Mouse (Mus musculus): ENCODE measurements around the gene Mapk10.

Mapk10 gene

DNA sequence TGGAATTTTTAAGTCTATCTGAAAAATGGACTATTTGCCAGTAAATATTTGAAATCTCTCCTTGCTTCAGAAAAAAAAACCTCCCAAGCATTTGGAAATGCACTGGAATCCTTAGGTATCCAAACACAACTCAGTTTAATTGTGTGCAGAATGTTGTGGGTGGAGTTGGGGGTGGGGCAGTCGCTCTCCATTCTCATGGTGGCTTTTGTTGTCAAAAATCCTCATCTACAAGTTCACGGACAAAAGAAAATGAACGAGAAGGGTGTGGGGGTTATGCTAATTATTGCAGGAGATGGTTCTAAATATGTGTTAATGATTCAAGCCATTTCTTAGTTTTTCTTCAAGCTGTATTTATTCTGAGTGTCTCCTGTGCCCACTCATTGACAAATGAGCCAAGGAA is 49.6 kb downstream of the Mapk10 start:
- DNase-seq, result no peak

DNA sequence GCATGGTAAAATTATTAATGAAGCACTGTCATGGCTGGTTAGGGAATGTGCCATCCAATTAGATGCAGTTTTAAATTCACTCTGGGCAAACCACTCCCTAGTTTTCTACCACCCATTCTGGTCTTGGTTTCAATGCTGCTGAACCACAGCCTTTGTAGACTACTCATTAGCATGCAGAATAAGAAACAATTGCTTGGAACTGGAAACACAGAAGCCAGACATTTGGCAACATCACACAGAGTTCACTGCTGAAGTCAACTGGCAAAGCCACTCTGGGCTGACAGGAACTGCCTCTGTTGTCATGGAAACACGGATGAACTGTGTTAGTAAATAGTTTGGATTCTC is 50.0 kb downstream of the Mapk10 start:
- DNase-seq, result no peak

DNA sequence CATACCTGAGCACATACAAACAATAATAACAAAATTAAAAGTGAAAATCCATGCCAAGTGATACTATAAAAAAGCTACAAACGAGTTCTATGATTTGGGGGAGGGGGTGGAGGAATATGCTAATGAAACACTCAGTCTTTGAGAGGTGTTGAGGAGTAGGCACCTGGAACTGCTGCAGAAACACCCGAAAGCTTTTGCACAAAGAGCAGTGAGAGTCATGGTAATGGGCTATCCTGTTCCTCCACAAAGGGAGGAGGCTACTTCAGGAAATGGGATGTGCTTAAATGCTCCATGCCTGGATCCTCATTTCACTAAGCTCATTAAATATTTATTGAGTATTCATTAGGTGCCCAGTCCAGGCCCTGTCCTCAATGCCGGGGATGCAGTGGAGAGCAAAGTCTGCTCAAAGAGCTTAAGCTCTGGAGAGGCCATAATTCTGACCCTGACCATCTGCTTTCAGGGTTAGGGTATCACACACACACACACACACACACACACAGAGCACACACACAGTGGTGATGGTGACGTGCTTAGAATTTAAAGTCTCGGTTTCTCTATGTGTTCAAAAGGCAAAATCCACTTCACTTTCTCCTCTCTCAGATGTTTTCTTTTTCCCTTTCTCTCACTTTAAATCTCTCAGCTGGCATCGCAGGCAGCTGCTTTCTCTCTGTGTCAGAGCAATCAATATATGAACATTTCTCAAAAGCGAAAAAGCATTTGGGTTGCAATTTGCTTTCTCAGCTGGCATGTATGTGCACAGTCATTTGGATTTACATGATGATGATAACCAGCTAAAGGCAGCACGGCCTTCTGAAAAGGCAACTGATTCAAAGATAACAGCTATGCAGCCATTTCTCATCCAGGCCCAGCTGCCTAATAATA is 50.6 kb downstream of the Mapk10 start:
- DNase-seq, result no peak

DNA sequence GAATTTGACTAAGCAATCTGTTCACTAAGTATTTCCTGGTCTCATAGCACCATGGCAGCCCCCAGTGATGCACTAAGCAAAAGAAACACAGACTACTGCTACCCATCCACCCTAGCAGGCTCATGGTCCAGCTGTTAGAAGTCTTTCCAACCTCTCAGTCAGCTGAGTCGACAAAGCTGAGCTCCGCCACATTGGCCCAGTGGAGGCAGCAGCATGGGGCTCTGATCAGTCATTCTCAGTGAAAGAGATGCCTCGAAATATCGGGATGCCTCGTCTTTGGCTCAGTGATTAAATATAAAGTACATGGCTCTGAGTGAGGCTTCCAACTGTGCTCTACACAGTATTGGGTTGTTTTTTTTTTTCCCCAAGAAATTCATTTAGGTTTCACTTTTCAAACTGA is 70.2 kb downstream of the Mapk10 start:
- no peak for DNase-seq

DNA sequence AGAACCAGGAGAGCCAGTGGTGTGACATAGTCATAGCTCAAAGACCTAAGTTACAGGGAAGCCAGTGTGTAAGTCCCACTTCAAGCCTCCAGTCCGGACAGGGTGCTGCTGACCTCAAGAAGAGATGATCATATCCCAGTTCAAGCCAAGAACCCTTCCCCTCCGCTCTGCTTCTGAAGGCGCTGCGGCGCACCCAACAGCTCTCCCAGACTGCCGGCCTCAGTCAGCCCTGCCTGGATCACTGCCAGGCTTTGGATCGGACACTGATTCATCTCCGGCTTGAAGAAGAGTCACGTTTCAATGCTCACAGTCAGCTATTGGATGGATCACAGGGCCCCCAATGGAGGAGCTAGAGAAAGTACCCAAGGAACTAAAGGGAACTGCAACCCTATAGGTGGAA is 76.3 kb downstream of the Mapk10 start:
- DNase-seq, result no peak

DNA sequence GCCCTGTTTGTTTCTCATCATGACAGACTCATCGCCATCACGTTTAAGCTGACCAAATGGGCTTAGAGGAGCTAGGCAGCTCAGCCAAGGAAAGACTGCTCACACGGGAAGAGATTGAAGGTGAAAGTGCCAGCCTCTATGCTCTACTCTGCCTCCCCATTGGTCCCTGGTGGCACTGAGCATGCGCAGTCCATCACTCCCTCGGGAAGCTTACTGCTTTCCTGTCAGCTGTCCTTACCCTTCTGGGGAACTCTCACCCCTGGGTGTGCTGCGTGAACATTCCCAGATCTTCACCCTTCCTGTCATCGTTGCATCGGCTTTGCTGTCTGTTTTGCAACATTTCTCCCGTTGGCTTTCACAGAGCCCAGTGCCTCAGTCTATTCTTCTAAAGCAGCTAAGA is 77.5 kb downstream of the Mapk10 start:
- DNase-seq, result no peak

DNA sequence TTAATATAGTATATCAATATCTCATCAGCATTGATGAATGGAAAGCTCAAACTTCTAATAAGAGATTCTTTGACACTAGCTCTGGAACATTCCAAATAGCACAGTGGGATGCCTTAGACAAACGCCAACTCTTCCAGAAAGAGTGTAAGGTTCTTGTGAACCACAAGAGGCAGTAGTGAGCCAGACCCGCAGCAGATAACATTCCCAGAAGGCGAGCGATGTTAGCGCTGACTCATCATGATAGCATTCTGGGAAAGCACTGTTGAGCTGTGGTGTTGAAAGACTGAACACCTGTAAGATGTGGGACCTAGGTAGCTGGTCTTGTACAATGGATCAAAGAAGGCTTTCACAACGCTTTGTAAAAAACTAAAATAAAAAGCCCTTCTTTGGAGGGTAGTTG is 78.3 kb downstream of the Mapk10 start:
- no peak for DNase-seq

DNA sequence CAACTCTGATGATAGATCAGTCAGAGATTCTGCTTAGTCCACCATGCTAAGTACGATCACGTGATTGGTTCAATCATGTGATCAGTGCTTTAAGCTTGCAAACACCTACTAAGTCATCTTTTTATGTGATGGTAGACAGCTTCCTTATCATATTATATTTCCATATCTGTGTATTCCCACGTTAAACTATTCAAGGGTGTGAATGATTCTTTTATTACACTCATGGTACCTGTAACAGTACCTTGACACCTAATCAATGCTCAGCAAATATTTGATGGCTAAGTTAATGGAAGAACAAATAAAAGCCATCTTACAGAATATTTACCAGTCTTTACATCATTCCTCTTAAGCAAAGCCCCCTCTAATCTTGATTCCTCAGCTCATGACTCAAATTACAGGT is 91.5 kb downstream of the Mapk10 start:
- DNase-seq, result no peak

DNA sequence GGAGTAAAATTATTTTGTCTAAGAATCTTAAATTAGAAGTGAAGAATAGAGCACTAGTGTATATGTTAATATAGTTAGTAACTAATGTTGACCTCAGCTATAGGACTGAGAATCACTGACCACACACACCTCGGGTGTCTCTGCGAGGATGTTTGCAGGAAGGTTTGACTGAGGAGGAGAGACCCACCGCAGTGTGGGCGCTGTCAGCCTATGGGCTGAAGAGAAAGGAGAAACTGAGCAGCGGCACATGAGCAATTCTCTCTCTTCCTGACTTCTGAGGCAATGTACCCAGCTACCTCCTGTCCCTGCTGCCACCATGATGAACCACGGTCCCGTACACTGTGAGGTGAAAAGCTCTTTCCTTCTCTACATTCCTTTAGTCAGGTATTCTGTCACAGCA is 95.6 kb downstream of the Mapk10 start:
- DNase-seq, result no peak

DNA sequence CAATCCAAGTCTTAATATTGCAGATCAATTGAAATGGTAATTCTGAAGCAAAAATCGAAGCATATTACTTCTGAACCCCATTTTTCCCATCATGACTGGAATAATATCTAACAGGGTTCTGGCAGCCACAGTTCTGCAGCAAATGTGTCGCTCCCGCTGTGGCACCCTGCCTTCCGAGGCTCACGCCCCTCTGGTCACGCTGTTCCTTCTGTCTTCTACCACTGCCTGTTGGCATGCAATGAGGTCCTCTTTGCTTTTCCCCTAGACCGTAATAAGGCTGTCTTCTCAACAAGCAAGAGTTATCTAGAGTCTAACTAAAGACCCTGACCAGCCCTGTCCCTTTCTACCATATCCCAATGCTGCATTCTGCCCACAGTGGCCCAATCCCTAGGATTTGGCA is 98.7 kb downstream of the Mapk10 start:
- DNase-seq, result no peak

DNA sequence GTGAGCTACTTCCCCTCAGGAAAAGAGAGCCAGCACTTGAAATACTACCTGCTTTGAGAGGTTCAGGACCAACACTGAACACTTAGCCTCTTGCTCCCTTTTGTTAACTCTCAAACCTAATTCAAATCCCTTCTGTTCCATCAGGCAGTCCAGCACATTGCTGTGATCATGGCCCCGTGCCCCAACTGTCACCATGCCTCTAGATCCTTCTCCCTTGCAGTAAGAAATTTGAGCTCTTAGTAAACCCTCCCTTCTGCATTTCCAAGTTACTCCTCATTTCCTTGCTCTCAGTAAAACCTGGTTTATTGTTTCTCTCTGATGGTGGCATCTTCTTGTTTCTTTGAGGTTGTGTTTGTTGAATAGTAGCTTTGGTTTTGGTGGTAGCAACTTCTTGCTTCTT is 101.7 kb downstream of the Mapk10 start:
- DNase-seq, result no peak

DNA sequence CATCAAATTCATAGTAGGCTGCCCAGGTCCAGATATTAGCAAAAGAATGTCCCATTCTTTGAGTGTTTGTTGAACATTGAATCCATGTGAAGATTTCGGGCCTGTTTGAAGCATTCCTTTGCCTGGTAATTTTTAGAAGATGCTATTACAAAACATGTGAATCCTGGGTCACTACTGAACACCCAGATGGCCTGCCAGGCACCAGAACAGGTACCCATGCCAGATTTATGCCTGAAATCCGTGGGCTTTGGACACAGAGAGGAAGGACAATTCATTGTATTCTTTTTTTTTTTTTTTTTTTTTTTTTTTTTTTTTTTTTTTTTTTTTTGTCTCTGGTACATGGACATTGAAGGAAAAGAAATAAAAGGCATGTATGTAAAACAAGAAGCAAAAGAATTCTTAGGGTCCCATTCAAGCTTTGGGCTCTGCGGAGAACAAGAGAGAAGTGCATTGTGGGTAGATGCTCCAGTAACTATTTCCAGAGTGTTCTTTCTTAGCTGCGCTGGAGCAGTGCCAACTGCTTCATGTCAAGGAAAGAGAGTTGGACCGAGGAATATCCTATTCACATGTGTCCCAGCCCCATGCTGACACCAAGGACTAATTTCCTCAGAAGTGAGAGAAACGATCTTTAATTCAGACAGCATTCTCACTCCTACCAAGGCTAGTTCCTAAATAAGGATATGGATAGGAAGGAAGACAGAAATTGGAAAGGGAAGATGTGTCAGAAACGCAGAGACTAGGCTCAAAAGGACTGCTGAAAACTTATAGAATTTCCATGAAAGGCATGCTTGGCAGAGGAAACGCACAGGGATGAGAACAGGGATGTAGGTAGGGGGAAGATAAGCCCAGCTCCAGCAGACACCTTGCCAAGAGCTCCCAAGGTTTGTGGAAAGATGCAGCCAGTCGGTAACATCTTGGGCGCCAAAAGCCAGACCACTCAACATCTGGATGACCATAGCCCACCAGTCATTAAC is 105.4 kb downstream of the Mapk10 start:
- no peak for DNase-seq

DNA sequence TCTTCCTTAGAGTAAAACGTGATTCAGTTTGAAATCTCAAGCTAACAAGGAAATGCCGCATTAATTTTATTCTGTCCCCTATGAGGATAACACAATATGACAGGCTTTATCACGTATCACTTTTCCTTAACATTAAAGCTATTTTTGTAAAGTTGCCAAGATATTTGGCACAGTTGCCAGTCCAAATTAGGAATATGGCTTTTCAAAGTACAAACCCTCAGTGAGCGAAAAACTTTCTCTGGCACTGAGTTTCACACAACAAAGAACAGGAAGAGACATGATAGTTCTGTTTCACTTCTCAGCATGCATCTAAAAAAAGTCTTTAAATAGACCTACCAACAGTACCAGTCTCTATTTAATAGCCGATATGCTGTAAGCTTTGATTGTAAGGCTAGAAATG is 107.1 kb downstream of the Mapk10 start:
- no peak for DNase-seq

DNA sequence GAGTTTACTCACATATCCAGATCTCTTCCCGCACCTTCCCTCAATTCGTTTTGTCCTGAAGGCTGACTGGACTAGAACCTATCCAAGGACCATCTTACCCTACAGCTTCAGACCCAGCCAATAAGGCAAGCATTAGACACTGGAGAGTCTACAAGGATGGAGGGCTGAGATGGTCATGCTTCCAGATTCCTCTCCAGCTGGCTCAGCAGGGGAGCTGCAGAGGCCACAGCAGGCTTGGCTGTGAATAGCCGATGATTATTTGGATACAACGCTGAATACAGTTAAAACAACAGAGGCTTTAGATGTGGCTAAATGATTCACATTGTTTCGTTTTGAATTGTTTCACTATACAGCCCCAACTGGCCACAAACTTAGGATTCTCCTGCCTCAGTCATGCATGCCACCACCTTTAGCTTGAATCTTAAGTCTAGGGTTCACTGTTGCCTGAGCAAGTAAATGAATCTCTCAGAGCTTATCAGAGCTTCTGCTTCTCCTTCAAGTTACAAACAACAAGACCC is 108.2 kb downstream of the Mapk10 start:
- DNase-seq, result no peak

DNA sequence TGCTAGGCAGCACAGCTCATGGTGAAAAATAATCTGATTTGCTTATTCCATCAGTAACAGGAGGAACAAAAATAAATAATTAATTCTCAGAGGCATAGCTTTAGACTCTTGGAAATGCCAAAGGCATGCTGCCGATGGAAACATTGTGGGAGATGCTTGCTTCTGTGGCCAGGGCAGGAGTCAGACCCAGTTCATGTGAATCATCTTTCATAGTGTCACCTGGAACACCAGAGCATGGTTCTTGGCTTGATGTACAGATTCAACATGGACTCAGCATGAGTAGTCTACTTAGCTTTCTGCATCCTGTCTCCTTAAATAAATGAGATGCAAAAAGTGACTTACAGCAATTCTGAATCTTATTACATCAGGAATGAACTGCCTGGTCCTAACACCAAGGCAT is 109.0 kb downstream of the Mapk10 start:
- DNase-seq, result no peak

DNA sequence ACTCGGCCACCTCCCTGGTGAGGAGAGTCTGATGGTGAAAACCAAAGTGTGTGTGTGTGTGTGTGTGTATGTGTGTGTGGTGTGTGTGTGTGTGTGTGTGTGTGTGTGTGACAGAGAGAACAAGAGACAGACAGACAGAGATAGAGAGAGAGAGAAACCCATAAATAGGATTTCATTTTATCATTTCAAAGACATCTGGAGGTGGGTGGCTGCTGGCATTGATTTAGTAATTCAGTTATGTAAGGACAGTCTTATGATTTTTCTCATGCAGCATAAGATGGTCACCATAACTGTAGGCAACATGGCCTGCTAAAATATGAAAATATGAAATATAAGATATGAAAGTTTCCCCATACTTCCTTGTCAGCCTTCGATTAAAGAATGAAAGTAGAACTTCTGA is 117.0 kb downstream of the Mapk10 start:
- DNase-seq, result no peak

DNA sequence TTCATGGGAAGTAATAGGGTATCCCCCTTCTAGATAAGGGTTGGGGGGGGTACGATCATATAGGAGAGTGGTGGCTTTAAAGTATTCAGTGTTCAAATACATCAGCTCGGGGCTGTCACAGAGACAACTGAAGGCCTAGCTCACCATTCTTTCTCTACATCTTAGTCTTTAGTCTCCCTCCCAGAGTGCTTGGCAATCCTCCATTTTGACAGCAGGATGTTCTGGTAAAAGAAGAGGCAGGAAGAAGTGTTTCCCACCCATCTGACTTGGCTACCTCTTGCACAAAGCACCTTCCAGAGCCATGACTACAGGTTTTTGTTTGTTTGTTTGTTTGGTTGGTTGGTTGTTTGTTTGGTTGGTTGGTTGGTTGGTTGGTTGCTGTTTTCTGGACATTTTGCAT is 125.3 kb downstream of the Mapk10 start:
- DNase-seq, result no peak

DNA sequence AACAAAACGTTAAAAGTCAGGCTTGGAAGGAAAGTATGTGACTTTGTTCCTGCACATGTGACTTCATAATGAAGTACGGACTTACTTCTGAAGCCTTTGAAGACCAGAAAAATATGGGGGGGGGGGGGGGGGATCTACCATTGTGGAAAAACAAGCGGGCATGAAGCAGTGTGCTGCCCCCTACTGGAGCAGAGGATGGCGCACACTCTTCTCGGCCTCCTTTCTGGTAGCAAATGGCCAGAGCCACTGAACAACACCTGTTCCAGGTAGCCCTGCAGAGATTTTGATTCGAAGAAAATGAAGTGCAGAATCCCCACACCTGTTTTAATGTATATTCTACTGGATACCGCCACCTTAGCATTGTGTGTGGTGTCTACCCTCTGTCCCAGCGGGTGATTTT is 135.7 kb downstream of the Mapk10 start:
- no peak for DNase-seq

DNA sequence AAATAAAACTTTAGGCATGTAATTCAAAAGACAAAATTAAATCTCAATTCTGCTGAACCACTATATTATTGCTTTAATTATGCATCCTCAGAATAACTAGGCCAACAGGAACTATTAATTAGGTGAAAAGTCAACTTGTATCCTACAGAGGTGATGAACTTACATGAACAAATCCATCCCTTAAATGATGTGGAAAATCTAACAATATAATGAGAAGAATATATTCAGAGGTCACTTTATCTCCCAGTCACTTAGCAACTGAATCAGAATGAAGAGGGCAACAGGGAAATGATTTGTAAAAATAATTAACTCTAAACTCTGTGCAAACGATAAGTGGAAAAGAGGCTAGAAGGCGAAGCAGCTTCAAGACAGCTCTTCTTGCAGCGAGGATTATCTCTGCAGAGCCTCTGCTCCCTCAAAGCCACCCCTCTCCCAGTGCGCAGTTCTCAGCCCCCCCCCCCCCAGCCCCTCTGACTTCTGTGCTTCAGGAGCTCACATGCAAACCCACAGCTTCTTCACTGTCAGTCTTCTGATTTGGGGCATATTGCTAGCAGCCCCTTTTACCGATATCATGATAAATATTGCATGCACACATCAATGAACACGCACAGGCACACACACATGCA is 138.8 kb downstream of the Mapk10 start:
- DNase-seq, result no peak

DNA sequence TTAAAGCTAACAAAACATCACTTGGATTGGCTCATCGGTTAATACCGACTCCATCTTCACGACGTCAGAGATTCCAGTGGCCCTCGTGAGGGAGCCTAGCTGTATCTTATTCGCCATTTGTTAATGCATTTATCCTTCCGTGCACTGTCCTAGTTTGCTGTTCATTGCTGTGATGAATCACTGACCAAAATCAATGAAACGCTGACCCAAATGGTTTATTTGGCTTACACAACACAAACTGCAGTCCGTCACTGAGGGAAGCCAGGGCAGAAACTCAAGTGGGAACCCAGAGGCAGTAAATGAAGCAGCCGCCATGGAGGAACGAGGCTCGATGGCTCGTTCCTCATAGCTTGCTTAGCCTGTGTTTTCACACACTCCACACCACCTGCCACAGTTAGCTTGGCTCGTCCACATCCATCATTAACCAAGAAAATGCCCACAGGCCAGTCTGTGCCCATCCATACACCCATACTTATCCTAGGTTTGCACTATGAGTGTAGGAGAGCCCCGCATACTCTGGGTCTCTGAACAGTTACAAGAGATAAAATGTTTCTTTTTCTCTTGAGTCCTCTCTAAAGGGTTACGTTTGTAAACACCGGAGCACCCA is 140.0 kb downstream of the Mapk10 start:
- DNase-seq, result no peak

DNA sequence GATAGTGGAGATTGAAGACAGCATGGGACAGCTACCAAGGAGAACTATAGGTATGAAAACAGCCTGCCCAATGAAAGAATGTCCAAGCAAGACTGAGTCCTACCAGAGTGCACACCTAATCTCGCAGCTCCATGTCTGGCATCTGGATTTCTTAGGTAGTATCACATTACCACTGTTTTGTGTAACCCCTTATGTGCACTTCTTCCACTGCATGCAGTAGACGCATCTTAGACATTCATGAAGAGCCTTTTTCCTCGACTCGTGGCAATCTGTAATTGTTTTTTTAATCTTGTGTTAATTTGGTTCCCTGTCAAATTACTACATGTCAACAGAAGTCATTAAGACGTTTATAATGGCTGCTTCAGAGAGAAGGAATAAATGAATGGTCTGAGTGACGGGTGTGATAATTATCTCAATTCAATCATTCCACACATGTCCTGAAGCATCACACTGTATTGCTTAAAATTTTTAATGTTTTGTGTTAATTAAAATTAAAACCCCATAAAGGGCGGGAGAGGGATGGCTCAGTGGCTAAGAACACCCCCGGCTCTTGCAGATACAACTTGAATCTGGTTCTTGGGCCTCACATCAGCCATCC is 160.7 kb downstream of the Mapk10 start:
- DNase-seq, result no peak

DNA sequence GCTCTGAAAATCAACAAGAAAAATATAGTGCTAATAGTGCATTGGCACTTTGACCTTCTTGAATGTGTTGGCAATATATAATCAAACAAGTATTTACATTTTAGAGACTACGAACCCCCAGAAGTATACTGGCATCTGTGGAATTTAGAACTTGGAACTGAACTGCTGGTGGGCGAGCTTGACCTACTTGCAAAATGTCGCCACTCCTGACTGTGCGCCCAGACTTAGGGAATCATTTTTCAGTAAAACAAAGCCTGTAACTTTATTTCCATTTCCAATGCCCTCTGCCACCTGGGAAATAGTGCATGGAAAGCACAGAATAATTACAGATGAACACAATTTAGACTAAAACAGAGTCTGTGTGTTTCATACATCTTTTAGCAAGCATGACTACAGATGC is 163.1 kb downstream of the Mapk10 start:
- DNase-seq, result no peak

DNA sequence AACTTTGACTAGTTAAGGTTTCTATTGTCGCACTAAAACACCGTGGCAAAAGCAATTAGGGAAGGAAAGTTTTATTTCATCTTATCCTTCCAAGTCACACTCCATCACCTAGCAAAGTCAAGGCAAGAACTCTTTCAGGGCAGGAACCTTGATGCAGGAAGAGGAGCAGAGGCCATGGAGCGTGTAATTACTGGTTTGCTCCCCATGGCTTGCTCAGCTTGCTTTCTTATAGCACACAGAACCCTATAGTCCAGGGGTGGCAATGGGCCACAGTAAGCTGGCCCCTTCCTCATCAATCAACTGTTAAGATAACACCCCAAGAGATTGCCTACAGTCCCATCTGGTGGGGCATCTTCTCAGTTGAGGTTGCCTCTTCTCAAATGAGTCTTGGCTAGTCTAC is 173.4 kb downstream of the Mapk10 start:
- DNase-seq, result no peak
